9 mouse cellular contexts compared by ENCODE assay signal in the genomic region with DNA sequence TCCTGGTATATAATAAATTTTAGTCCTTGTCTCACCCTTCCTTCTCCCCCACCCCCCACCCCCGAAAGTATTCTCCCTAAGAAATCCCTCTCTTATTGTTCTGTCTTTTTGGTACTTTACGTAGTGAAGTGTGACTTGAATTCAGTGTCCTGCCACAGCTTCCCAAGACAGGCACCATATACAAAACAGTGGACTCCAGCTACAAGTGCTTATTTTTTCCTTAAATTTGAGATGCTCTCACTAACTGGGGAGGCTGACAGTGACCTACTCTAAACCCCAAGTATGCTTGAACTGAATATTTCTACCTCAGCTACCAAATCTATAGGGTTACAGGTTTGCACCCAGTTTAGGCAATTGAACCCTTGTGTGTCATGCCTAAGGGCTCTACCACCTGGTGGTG. TPM values are rescaled to one million over a fixed set of nuclear protein-coding genes. Genes with fewer than 3 reads are reported as not detected.
A peak's percentile ranks its signal among the peaks of the same experiment; 100 is the strongest.
DNase-seq lines count a peak whose midpoint lies in the region; ATAC-seq and TF ChIP-seq lines count a peak whose summit lies in the region.
"Had no signal": no experiment of that assay in that cellular context is flagged by ENCODE, and none has a peak within 500 bp of the region (broad histone marks: within the 10 kb centered on the region; RNA-seq: fewer than 3 reads in every experiment).

No protein-coding gene starts in this region.

- peaks cover 10% of the 10 kb centered on the region for H3K4me1 ChIP-seq in forebrain, embryonic 12.5 days
- H3K4me1 ChIP-seq in forebrain, postnatal 0 days (ENCODE audit: insufficient read depth), result no peaks in the 10 kb centered on the region
- peaks cover 6% of the 10 kb centered on the region; the same call in 1 of the 2 replicates for H3K4me1 ChIP-seq in kidney, embryonic 16.5 days (ENCODE audit: insufficient read depth, low read length)
- H3K4me1 ChIP-seq in embryonic facial prominence, embryonic 15.5 days, result peaks cover 8% of the 10 kb centered on the region
- H3K4me1 ChIP-seq in midbrain, embryonic 15.5 days, result peaks cover 13% of the 10 kb centered on the region

- no peak for TF ChIP-seq CTCF in forebrain, postnatal 0 days (IDR thresholded peaks at IDR 0.05; ENCODE audit: low read depth)
- TF ChIP-seq CTCF in left cerebral cortex, adult 2 months (IDR thresholded peaks at IDR 0.05), result no peak

- no peak overlapping the region for H3K27ac ChIP-seq in forebrain, embryonic 12.5 days
- H3K27ac ChIP-seq in forebrain, postnatal 0 days (ENCODE audit: low read depth, low read length), result no peak overlapping the region
- H3K27ac ChIP-seq in kidney, embryonic 16.5 days (ENCODE audit: low read length), result no peak overlapping the region
- no peak overlapping the region for H3K27ac ChIP-seq in embryonic facial prominence, embryonic 15.5 days (replicated peaks)
- H3K27ac ChIP-seq in midbrain, embryonic 15.5 days, result no peak overlapping the region
- no peak overlapping the region for H3K27ac ChIP-seq in left cerebral cortex, adult 2 months

- H3K4me3 ChIP-seq in forebrain, embryonic 12.5 days (replicated peaks), result 0 out of 2 replicates have a peak overlapping the region, but pooled peaks have one; percentile 78
- no peak overlapping the region for H3K4me3 ChIP-seq in forebrain, postnatal 0 days (ENCODE audit: low read depth, low read length)
- H3K4me3 ChIP-seq in kidney, embryonic 16.5 days (ENCODE audit: low read length), result no peak overlapping the region
- H3K4me3 ChIP-seq in embryonic facial prominence, embryonic 15.5 days (replicated peaks), result peak overlapping the region; percentile 95; the same call in 1 of the 2 replicates
- H3K4me3 ChIP-seq in midbrain, embryonic 15.5 days, result peak overlapping the region; percentile 69; the same call in 1 of the 2 replicates
- no peak overlapping the region for H3K4me3 ChIP-seq in left cerebral cortex, adult 2 months

- H3K36me3 ChIP-seq in forebrain, embryonic 12.5 days (replicated peaks), result no peaks in the 10 kb centered on the region
- H3K36me3 ChIP-seq in forebrain, postnatal 0 days (ENCODE audit: insufficient read depth), result no peaks in the 10 kb centered on the region
- H3K36me3 ChIP-seq in kidney, embryonic 16.5 days (ENCODE audit: insufficient read depth, low read length), result no peaks in the 10 kb centered on the region
- no peaks in the 10 kb centered on the region for H3K36me3 ChIP-seq in embryonic facial prominence, embryonic 15.5 days
- H3K36me3 ChIP-seq in midbrain, embryonic 15.5 days (replicated peaks), result no peaks in the 10 kb centered on the region; the same call in 1 of the 2 replicates

- WGBS in forebrain, embryonic 12.5 days, result 84% methylated on average over 2 of the region's 2 CpGs
- WGBS in forebrain, postnatal 0 days, result 71% methylated on average over 2 of the region's 2 CpGs
- WGBS in kidney, embryonic 16.5 days, result 85% methylated on average over 2 of the region's 2 CpGs
- 78% methylated on average over 2 of the region's 2 CpGs for WGBS in embryonic facial prominence, embryonic 15.5 days
- 77% methylated on average over 2 of the region's 2 CpGs for WGBS in midbrain, embryonic 15.5 days

- H3K4me2 ChIP-seq in forebrain, embryonic 12.5 days, result no peak overlapping the region
- no peak overlapping the region for H3K4me2 ChIP-seq in forebrain, postnatal 0 days (ENCODE audit: low read depth)
- 0 out of 2 replicates have a peak overlapping the region, but pooled peaks have one; percentile 56 for H3K4me2 ChIP-seq in kidney, embryonic 16.5 days (replicated peaks; ENCODE audit: low read depth, low read length)
- H3K4me2 ChIP-seq in embryonic facial prominence, embryonic 15.5 days (replicated peaks), result no peak overlapping the region
- H3K4me2 ChIP-seq in midbrain, embryonic 15.5 days, result peak overlapping the region; percentile 64

- H3K27me3 ChIP-seq in forebrain, embryonic 12.5 days, result no peaks in the 10 kb centered on the region
- no peaks in the 10 kb centered on the region for H3K27me3 ChIP-seq in forebrain, postnatal 0 days (ENCODE audit: insufficient read depth, low read length)
- no peaks in the 10 kb centered on the region for H3K27me3 ChIP-seq in kidney, embryonic 16.5 days (ENCODE audit: insufficient read depth, low read length)
- no peaks in the 10 kb centered on the region for H3K27me3 ChIP-seq in embryonic facial prominence, embryonic 15.5 days
- H3K27me3 ChIP-seq in midbrain, embryonic 15.5 days (replicated peaks), result no peaks in the 10 kb centered on the region
- H3K27me3 ChIP-seq: megakaryocyte, embryonic 14.5 days had no signal

- intact Hi-C loops in left cerebral cortex, adult 2 months (cut with DNase I), result loop anchor here (2.0 kb wide), 1 partner anchor 56 kb away; the partner anchor contains the start of gene Spast

- DNase-seq in forebrain, postnatal 0 days, result no peak
- no peak for DNase-seq in kidney, postnatal 14 days
- no peak for DNase-seq in left cerebral cortex, adult 2 months (ENCODE audit: extremely low spot score in 1 of 2, low spot score in 2 of 2)
- no peak for DNase-seq in testis, postnatal 14 days (ENCODE audit: low spot score)

- no peaks in the 10 kb centered on the region for H3K9me3 ChIP-seq in forebrain, embryonic 12.5 days
- no peaks in the 10 kb centered on the region for H3K9me3 ChIP-seq in forebrain, postnatal 0 days (ENCODE audit: low read length)
- no peaks in the 10 kb centered on the region for H3K9me3 ChIP-seq in kidney, embryonic 16.5 days (ENCODE audit: low read length)
- no peaks in the 10 kb centered on the region for H3K9me3 ChIP-seq in embryonic facial prominence, embryonic 15.5 days (replicated peaks)
- no peaks in the 10 kb centered on the region for H3K9me3 ChIP-seq in midbrain, embryonic 15.5 days
- H3K9me3 ChIP-seq: megakaryocyte, embryonic 14.5 days had no signal

- H3K9ac ChIP-seq in forebrain, embryonic 12.5 days, result no peak overlapping the region
- no peak overlapping the region for H3K9ac ChIP-seq in forebrain, postnatal 0 days
- no peak overlapping the region for H3K9ac ChIP-seq in kidney, embryonic 16.5 days (replicated peaks; ENCODE audit: low read length)
- no peak overlapping the region for H3K9ac ChIP-seq in embryonic facial prominence, embryonic 15.5 days
- H3K9ac ChIP-seq in midbrain, embryonic 15.5 days, result no peak overlapping the region

- ATAC-seq in forebrain, embryonic 12.5 days (ENCODE audit: low FRiP score), result no peak
- no peak for ATAC-seq in forebrain, postnatal 0 days
- no peak; the same call in 1 of the 2 replicates for ATAC-seq in kidney, embryonic 16.5 days (ENCODE audit: low FRiP score, low TSS enrichment)
- no peak for ATAC-seq in embryonic facial prominence, embryonic 15.5 days (ENCODE audit: insufficient number of reproducible peaks, low FRiP score, low TSS enrichment, low read depth)
- no peak for ATAC-seq in midbrain, embryonic 15.5 days (replicated peaks)

RNA-seq across cellular contexts. Expression of gene Slc30a6, which starts 1.0 kb away (rescaled TPM):
- 23.9 and 28.4 TPM in 2 replicates for polyA plus RNA-seq in forebrain, embryonic 12.5 days (2016; fragmentation: Nextera tagmentation; extraction: Ambion mirVana)
- total RNA-seq in forebrain, postnatal 0 days (2014; rRNA removed), result 16.9 and 18.8 TPM in 2 replicates
- polyA plus RNA-seq in forebrain, postnatal 0 days (2015; fragmentation: Nextera tagmentation; extraction: Ambion mirVana), result 21.5 and 24.4 TPM in 2 replicates
- 46.7 and 51.8 TPM in 2 replicates for polyA plus RNA-seq in kidney, embryonic 16.5 days (2015; fragmentation: Nextera tagmentation; extraction: Ambion mirVana)
- 38.9 and 40.9 TPM in 2 replicates for polyA plus RNA-seq in embryonic facial prominence, embryonic 15.5 days (2015; fragmentation: Nextera tagmentation; extraction: Ambion mirVana)
- polyA plus RNA-seq in midbrain, embryonic 15.5 days (2015; fragmentation: Nextera tagmentation; extraction: Ambion mirVana), result 32.3 and 33.0 TPM in 2 replicates
- 10 to 100 TPM; 12.6 to 15.6 TPM for total RNA-seq in left cerebral cortex, adult 2 months (2021)

RNA-seq across cellular contexts. Expression of gene Spast, which starts 55.6 kb away (rescaled TPM):
- 28.5 and 39.7 TPM in 2 replicates for polyA plus RNA-seq in forebrain, embryonic 12.5 days (2016; fragmentation: Nextera tagmentation; extraction: Ambion mirVana)
- total RNA-seq in forebrain, postnatal 0 days (2014; rRNA removed), result 156 and 181 TPM in 2 replicates
- 19.7 and 23.2 TPM in 2 replicates for polyA plus RNA-seq in forebrain, postnatal 0 days (2015; fragmentation: Nextera tagmentation; extraction: Ambion mirVana)
- polyA plus RNA-seq in kidney, embryonic 16.5 days (2015; fragmentation: Nextera tagmentation; extraction: Ambion mirVana), result 9.7 and 10.9 TPM in 2 replicates
- polyA plus RNA-seq in embryonic facial prominence, embryonic 15.5 days (2015; fragmentation: Nextera tagmentation; extraction: Ambion mirVana), result 17.0 and 17.1 TPM in 2 replicates
- 37.6 and 38.4 TPM in 2 replicates for polyA plus RNA-seq in midbrain, embryonic 15.5 days (2015; fragmentation: Nextera tagmentation; extraction: Ambion mirVana)
- total RNA-seq in left cerebral cortex, adult 2 months (2021), result 10 to 100 TPM; 53.4 to 55.1 TPM

Comparison
In these comparisons a context has a peak if more than half of its experiments do, and no peak if none do; other contexts are left out.
1. H3K4me3 ChIP-seq: peak in forebrain, embryonic 12.5 days (single experiment), embryonic facial prominence, embryonic 15.5 days (single experiment) and midbrain, embryonic 15.5 days (single experiment); none in forebrain, postnatal 0 days (single experiment), kidney, embryonic 16.5 days (single experiment) and left cerebral cortex, adult 2 months (single experiment).
2. H3K4me2 ChIP-seq: peak in kidney, embryonic 16.5 days (single experiment) and midbrain, embryonic 15.5 days (single experiment); none in forebrain, embryonic 12.5 days (single experiment), forebrain, postnatal 0 days (single experiment) and embryonic facial prominence, embryonic 15.5 days (single experiment).